Mouse (Mus musculus): Measurements from ENCODE around the gene Gipc2.

DNA sequence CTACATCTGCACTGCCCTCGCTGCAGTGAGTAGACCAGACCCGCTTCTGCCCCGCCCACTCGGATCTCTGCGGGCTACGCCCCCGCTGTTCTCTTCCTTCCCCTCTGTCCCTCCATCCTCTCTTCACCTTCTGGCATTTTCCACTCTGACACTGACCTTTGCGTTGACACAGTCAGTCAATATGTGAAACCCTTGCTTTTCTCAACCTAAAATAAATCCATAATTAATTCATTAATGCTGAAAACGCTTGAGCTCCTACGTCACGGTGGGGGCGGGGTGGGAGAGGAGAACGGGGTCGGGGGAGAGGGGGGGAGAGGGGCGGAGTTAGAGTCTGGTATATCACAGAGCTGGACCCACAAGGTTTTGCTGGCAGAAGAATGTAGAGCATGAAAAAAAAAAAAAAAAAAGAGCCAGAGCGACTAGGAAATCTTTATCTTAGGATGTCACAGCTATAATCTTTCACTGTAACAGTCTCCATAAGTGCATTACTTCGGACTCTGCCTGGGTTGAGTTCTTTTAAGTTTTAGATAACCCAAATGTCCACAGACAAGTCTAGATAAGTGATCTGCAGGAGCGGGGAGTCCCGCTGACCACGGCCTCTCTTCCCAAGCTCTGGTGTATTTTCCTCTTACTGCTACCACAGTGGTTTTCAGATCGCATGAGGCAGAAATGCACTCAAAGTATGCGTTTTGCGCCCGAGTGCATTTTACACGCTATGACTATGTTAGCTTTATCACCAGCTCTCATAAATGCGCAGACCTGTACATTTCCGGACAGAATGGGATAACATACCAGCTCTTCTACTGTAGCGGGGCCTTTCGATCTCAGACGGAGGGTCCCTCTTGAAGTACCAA is 58.7 kb downstream of the Gipc2 start:
- TF ChIP-seq CTCF (IDR thresholded peaks at IDR 0.05; ENCODE audit: extremely low read depth, insufficient read depth, low read length): no peak
- TF ChIP-seq POLR2A (IDR thresholded peaks at IDR 0.05; ENCODE audit: extremely low read depth, insufficient read depth, low read length): no peak
